Mouse (Mus musculus) gastrocnemius, postnatal 14 days (tissue): ENCODE data around the gene Fcf1. TPM values are rescaled to one million over a fixed set of nuclear protein-coding genes. Genes with fewer than 3 reads are reported as not detected.

Experiments
- total RNA-seq, 2 experiments: library from RNA; stranded (reverse); gene quantifications; 2 replicates each; pipeline ENCODE4 v1.2.3; 2021

The Fcf1 gene
- total RNA-seq, 2 experiments from 2014 or later, result 25.2 to 25.3 TPM

Other genes with a start within 250 kb of the Fcf1 start
- 10 to 100 TPM; 18.0 to 20.0 TPM for gene Npc2, start 197.7 kb upstream of the Fcf1 start, total RNA-seq
- 10 to 100 TPM; 47.4 to 50.7 TPM for gene Isca2, start 197.6 kb upstream of the Fcf1 start, total RNA-seq
- gene Ltbp2, start 94.4 kb upstream of the Fcf1 start, total RNA-seq, result 1 to 10 TPM; 1.7 to 1.8 TPM
- gene Arel1, start within 50 bp of the Fcf1 start, total RNA-seq, result 10 to 100 TPM; 15.7 to 17.4 TPM
- 10 to 100 TPM; 15.4 to 17.5 TPM for gene Ylpm1, start 25.4 kb downstream of the Fcf1 start, total RNA-seq
- 1 to 10 TPM; 2.1 to 2.2 TPM for gene Prox2, start 139.9 kb downstream of the Fcf1 start, total RNA-seq
- gene Dlst, start 139.9 kb downstream of the Fcf1 start, total RNA-seq, result 100 to 1,000 TPM; 291 to 372 TPM
- gene Rps6kl1, start 180.4 kb downstream of the Fcf1 start, total RNA-seq, result under 1 TPM; 0.51 to 0.89 TPM
- 1 to 10 TPM; 2.2 to 2.3 TPM for gene Pgf, start 206.9 kb downstream of the Fcf1 start, total RNA-seq
- gene Eif2b2, start 248.6 kb downstream of the Fcf1 start, total RNA-seq, result 10 to 100 TPM; 75.6 to 77.1 TPM